Mouse (Mus musculus) heart, adult 2 months (tissue): ENCODE measurements at regions not wholly inside any gene's neighbourhood (a gene's known extent, or its start where the extent isn't known, plus 50 kb on each side); places are given as distances from the start of the nearest gene placed in this dataset.

Source experiments
- CTCF ChIP-seq: fragments of 200-600 bp; IDR thresholded peaks from 2 replicates; pipeline ENCODE4 v1.8.1; 2022; ENCODE audit warnings: antibody characterized with exemption, mild to moderate bottlenecking, moderate library complexity
- EP300 ChIP-seq: fragments of 200-500 bp; IDR thresholded peaks from 2 replicates; pipeline ENCODE4 v1.6.1; 2011; ENCODE audit warnings: low read depth, low read length, control low read depth; ENCODE audit not compliant: insufficient read depth
- POLR2A ChIP-seq: fragments of 200-500 bp; IDR thresholded peaks from 2 replicates; pipeline ENCODE4 v1.6.1; 2011; ENCODE audit warnings: mild to moderate bottlenecking, low read depth, low read length, control low read depth; ENCODE audit not compliant: insufficient read depth

DNA sequence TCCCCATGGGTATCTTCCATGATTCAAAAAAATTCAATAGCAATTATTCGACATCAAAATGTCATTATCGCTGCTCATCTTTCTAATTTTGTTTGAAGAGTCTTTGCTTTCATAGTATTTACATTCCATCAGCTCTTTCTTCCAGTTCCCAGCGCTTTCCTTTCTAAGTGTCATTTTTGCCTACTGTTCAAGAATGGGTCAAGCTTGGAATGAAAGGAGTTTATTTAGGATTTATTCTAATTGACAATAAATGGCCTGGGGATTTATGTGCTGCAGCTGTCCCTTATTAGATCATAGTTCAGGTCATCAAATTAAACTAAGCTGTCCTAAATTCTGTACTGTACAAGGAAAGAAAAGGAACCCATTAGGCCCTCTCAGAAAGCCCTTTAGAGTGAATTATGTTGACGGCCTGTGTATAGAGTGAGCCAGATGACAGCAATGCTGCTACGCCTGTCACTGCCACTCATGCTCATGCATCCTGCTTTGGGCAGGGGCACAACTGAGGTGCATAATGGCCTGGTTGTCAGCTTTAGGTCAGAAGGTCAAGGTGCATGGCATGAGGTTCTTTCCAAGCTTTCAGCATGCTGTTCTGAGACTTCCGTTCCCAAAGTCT, 860.4 kb upstream of the Slc10a2 start:
- TF ChIP-seq CTCF: no peak
- TF ChIP-seq POLR2A: no peak
- no peak for TF ChIP-seq EP300
